Mouse (Mus musculus): ENCODE measurements around the gene Sbk2. TPM values are rescaled to one million over a fixed set of nuclear protein-coding genes. Genes with fewer than 3 reads are reported as not detected.
A peak's percentile ranks its signal among the peaks of the same experiment; 100 is the strongest.

Sbk2 gene
- total and polyA plus RNA-seq, 2 experiments: not detected

- WGBS: 30% methylated on average over 6 of the region's 6 CpGs
- Histone ChIP-seq H3K9ac (ENCODE audit: low read depth, low read length) (no peak within 1 kb of the TSS), H3K4me1 (ENCODE audit: control insufficient read depth, insufficient read depth, low read length) (peaks cover 2% of the 10 kb centered on the region; the same call in 1 of the 2 replicates), H3K27me3 (ENCODE audit: control insufficient read depth, insufficient read depth, low read length) (peaks cover 6% of the 10 kb centered on the region), H3K79me2 (ENCODE audit: control insufficient read depth, insufficient read depth, low read length) (no peaks in the 10 kb centered on the region), H3K27ac (replicated peaks; ENCODE audit: insufficient read depth, low read depth, low read length) (no peak within 1 kb of the TSS), H3K4me3 (ENCODE audit: insufficient read depth, low read depth, low read length) (no peak within 1 kb of the TSS), H3K36me3 (ENCODE audit: control insufficient read depth, insufficient read depth, low read length) (no peaks in the 10 kb centered on the region)
- no peak for DNase-seq (ENCODE audit: extremely low read depth, low read depth, low spot score)
- TF ChIP-seq POLR2A (IDR thresholded peaks at IDR 0.05; ENCODE audit: extremely low read depth, insufficient read depth, low read length) (no peak), CTCF (IDR thresholded peaks at IDR 0.05; ENCODE audit: low read depth, low read length) (no peak)
Observed at GRCm38 (mm10) chr7:4925441-4926381, 38.5 kb downstream of the Sbk2 start, which contains the start of gene Ssc5d. TSS of gene Ssc5d (plus strand) at chr7:4925785.

- H3K36me3 ChIP-seq (ENCODE audit: control insufficient read depth, insufficient read depth, low read length): 0 out of 2 replicates have a peak, but pooled peaks cover under 1% of the 10 kb centered on the region
- peaks cover 2% of the 10 kb centered on the region; the same call in 1 of the 2 replicates for H3K4me1 ChIP-seq (ENCODE audit: control insufficient read depth, insufficient read depth, low read length)
- no peaks in the 10 kb centered on the region for H3K79me2 ChIP-seq (ENCODE audit: control insufficient read depth, insufficient read depth, low read length)
- no peak for DNase-seq (ENCODE audit: extremely low read depth, low read depth, low spot score)
- no peak overlapping the region for H3K9ac ChIP-seq (ENCODE audit: low read depth, low read length)
- no peak overlapping the region for H3K4me3 ChIP-seq (ENCODE audit: insufficient read depth, low read depth, low read length)
- TF ChIP-seq POLR2A (IDR thresholded peaks at IDR 0.05; ENCODE audit: extremely low read depth, insufficient read depth, low read length): no peak
- TF ChIP-seq CTCF (IDR thresholded peaks at IDR 0.05; ENCODE audit: low read depth, low read length): no peak
- H3K27me3 ChIP-seq (ENCODE audit: control insufficient read depth, insufficient read depth, low read length): peaks cover 6% of the 10 kb centered on the region
- 32% methylated on average over 4 of the region's 4 CpGs for WGBS
- no peak overlapping the region for H3K27ac ChIP-seq (replicated peaks; ENCODE audit: insufficient read depth, low read depth, low read length)
Observed at GRCm38 (mm10) chr7:4924891-4925301, 39.3 kb downstream of the Sbk2 start.

GRCm38 (mm10) chr7:4924483-4924882, 39.7 kb downstream of the Sbk2 start:
- Histone ChIP-seq H3K4me1 (ENCODE audit: control insufficient read depth, insufficient read depth, low read length) (peaks cover 2% of the 10 kb centered on the region; the same call in 1 of the 2 replicates), H3K27ac (replicated peaks; ENCODE audit: insufficient read depth, low read depth, low read length) (no peak overlapping the region), H3K27me3 (ENCODE audit: control insufficient read depth, insufficient read depth, low read length) (peaks cover 6% of the 10 kb centered on the region), H3K9ac (ENCODE audit: low read depth, low read length) (no peak overlapping the region), H3K36me3 (ENCODE audit: control insufficient read depth, insufficient read depth, low read length) (0 out of 2 replicates have a peak, but pooled peaks cover 3% of the 10 kb centered on the region), H3K79me2 (ENCODE audit: control insufficient read depth, insufficient read depth, low read length) (no peaks in the 10 kb centered on the region), H3K4me3 (ENCODE audit: insufficient read depth, low read depth, low read length) (no peak overlapping the region)
- 8% methylated on average over 4 of the region's 4 CpGs for WGBS
- no peak for DNase-seq (ENCODE audit: extremely low read depth, low read depth, low spot score)
- no peak for TF ChIP-seq POLR2A (IDR thresholded peaks at IDR 0.05; ENCODE audit: extremely low read depth, insufficient read depth, low read length)
- no peak for TF ChIP-seq CTCF (IDR thresholded peaks at IDR 0.05; ENCODE audit: low read depth, low read length)

GRCm38 (mm10) chr7:4923586-4924364, 40.4 kb downstream of the Sbk2 start:
- 8% methylated on average over 37 of the region's 37 CpGs for WGBS
- Histone ChIP-seq H3K36me3 (ENCODE audit: control insufficient read depth, insufficient read depth, low read length) (peaks cover 3% of the 10 kb centered on the region; the same call in 1 of the 2 replicates), H3K4me1 (ENCODE audit: control insufficient read depth, insufficient read depth, low read length) (peaks cover 2% of the 10 kb centered on the region; the same call in 1 of the 2 replicates), H3K79me2 (ENCODE audit: control insufficient read depth, insufficient read depth, low read length) (no peaks in the 10 kb centered on the region), H3K27ac (replicated peaks; ENCODE audit: insufficient read depth, low read depth, low read length) (no peak overlapping the region), H3K4me3 (ENCODE audit: insufficient read depth, low read depth, low read length) (peak overlapping the region; percentile 7; the same call in 1 of the 2 replicates), H3K9ac (ENCODE audit: low read depth, low read length) (peak overlapping the region; percentile 14), H3K27me3 (ENCODE audit: control insufficient read depth, insufficient read depth, low read length) (peaks cover 6% of the 10 kb centered on the region)
- no peak for DNase-seq (ENCODE audit: extremely low read depth, low read depth, low spot score)
- TF ChIP-seq POLR2A (IDR thresholded peaks at IDR 0.05; ENCODE audit: extremely low read depth, insufficient read depth, low read length): no peak
- peak; percentile 38; the same call in 1 of the 2 replicates for TF ChIP-seq CTCF (IDR thresholded peaks at IDR 0.05; ENCODE audit: low read depth, low read length)

- Histone ChIP-seq H3K4me1 (ENCODE audit: control insufficient read depth, insufficient read depth, low read length) (peaks cover 2% of the 10 kb centered on the region; the same call in 1 of the 2 replicates), H3K27me3 (ENCODE audit: control insufficient read depth, insufficient read depth, low read length) (peaks cover 6% of the 10 kb centered on the region), H3K4me3 (ENCODE audit: insufficient read depth, low read depth, low read length) (no peak overlapping the region), H3K9ac (ENCODE audit: low read depth, low read length) (peak overlapping the region; percentile 12; the same call in 1 of the 2 replicates), H3K79me2 (ENCODE audit: control insufficient read depth, insufficient read depth, low read length) (no peaks in the 10 kb centered on the region), H3K27ac (replicated peaks; ENCODE audit: insufficient read depth, low read depth, low read length) (no peak overlapping the region), H3K36me3 (ENCODE audit: control insufficient read depth, insufficient read depth, low read length) (peaks cover 3% of the 10 kb centered on the region; the same call in 1 of the 2 replicates)
- no peak for DNase-seq (ENCODE audit: extremely low read depth, low read depth, low spot score)
- no peak for TF ChIP-seq CTCF (IDR thresholded peaks at IDR 0.05; ENCODE audit: low read depth, low read length)
- TF ChIP-seq POLR2A (IDR thresholded peaks at IDR 0.05; ENCODE audit: extremely low read depth, insufficient read depth, low read length): no peak
- 4% methylated on average over 14 of the region's 14 CpGs for WGBS
Observed at GRCm38 (mm10) chr7:4922931-4923565, 41.2 kb downstream of the Sbk2 start.
